ENCODE assay signal across 8 mouse cellular contexts in the genomic region with DNA sequence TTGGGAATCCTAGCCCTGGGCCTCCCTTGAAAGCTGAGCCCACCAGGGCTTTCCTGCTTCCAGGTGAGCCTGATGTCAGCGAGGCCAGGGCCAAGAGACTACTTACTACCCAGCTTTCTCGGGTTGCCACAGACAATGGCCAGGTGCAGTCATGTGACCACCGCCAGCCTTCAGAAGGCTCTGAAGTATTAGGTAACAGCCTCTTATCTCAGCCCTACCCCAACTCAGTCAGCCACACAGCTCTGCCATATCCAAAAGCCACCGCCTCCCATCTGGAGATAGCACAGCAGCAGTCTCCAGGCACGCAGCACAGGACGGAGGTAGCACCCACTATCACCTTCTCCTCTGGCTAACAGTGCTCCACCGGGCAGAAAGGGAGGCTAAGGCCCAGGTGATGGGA. TPM values are rescaled to one million over a fixed set of nuclear protein-coding genes. Genes with fewer than 3 reads are reported as not detected.
A peak's percentile ranks its signal among the peaks of the same experiment; 100 is the strongest.
DNase-seq lines count a peak whose midpoint lies in the region; ATAC-seq and TF ChIP-seq lines count a peak whose summit lies in the region.

No protein-coding gene starts in this region.

- no peak for TF ChIP-seq EP300 in ES-Bruce4 (IDR thresholded peaks at IDR 0.05; ENCODE audit: insufficient read depth, low read depth, low read length)

- no peak overlapping the region for H3K4me2 ChIP-seq in forebrain, embryonic 11.5 days (ENCODE audit: low read depth, low read length, severe bottlenecking)
- peak overlapping the region; percentile 82 for H3K4me2 ChIP-seq in hindbrain, embryonic 13.5 days

- no peak overlapping the region for H3K9ac ChIP-seq in forebrain, embryonic 11.5 days (ENCODE audit: low read length)
- no peak overlapping the region for H3K9ac ChIP-seq in ES-Bruce4 (ENCODE audit: low read depth, poor library complexity, severe bottlenecking)
- H3K9ac ChIP-seq in hindbrain, embryonic 13.5 days: peak overlapping the region; percentile 21; the same call in 1 of the 2 replicates

- DNase-seq in forebrain, embryonic 10.5 days (ENCODE audit: extremely low spot score, low spot score): no peak
- no peak for DNase-seq in forebrain, embryonic 11.5 days (ENCODE audit: low spot score)
- DNase-seq in lung, postnatal 25 days (ENCODE audit: low spot score): peak; percentile 72
- DNase-seq in cerebellum, adult 8-10 months: no peak
- no peak for DNase-seq in kidney, adult 2 months
- no peak for DNase-seq in kidney, postnatal 14 days

- peaks cover 69% of the 10 kb centered on the region for H3K4me1 ChIP-seq in forebrain, embryonic 10.5 days
- peaks cover 14% of the 10 kb centered on the region; the same call in 1 of the 2 replicates for H3K4me1 ChIP-seq in forebrain, embryonic 11.5 days (replicated peaks; ENCODE audit: control insufficient read depth, insufficient read depth, low read length)
- peaks cover 16% of the 10 kb centered on the region for H3K4me1 ChIP-seq in ES-Bruce4 (ENCODE audit: control insufficient read depth, insufficient read depth, low read length)
- H3K4me1 ChIP-seq in hindbrain, embryonic 13.5 days (replicated peaks): peaks cover 51% of the 10 kb centered on the region
- H3K4me1 ChIP-seq in kidney, adult 2 months (ENCODE audit: control insufficient read depth, insufficient read depth, low read length): no peaks in the 10 kb centered on the region; the same call in 1 of the 2 replicates

- H3K27me3 ChIP-seq in forebrain, embryonic 10.5 days (ENCODE audit: poor library complexity, severe bottlenecking): no peaks in the 10 kb centered on the region
- no peaks in the 10 kb centered on the region for H3K27me3 ChIP-seq in forebrain, embryonic 11.5 days (ENCODE audit: control insufficient read depth, insufficient read depth, low read length)
- no peaks in the 10 kb centered on the region for H3K27me3 ChIP-seq in ES-Bruce4 (ENCODE audit: control insufficient read depth, insufficient read depth, low read length, poor library complexity, severe bottlenecking)
- 0 out of 2 replicates have a peak, but pooled peaks cover 3% of the 10 kb centered on the region for H3K27me3 ChIP-seq in hindbrain, embryonic 13.5 days
- H3K27me3 ChIP-seq in kidney, adult 2 months (replicated peaks; ENCODE audit: control insufficient read depth, insufficient read depth, low read length): no peaks in the 10 kb centered on the region

- no peak for ATAC-seq in forebrain, embryonic 11.5 days (replicated peaks; ENCODE audit: low FRiP score)
- no peak for ATAC-seq in hindbrain, embryonic 13.5 days (ENCODE audit: low FRiP score)

- H3K27ac ChIP-seq in forebrain, embryonic 10.5 days: peak overlapping the region; percentile 59
- no peak overlapping the region for H3K27ac ChIP-seq in forebrain, embryonic 11.5 days (ENCODE audit: low read depth, low read length)
- peak overlapping the region; percentile 50 for H3K27ac ChIP-seq in ES-Bruce4 (ENCODE audit: insufficient read depth, low read length)
- peak overlapping the region; percentile 31; the same call in 1 of the 2 replicates for H3K27ac ChIP-seq in hindbrain, embryonic 13.5 days
- H3K27ac ChIP-seq in kidney, adult 2 months (ENCODE audit: insufficient read depth, low read depth, low read length): no peak overlapping the region

- no peaks in the 10 kb centered on the region; the same call in 1 of the 2 replicates for H3K9me3 ChIP-seq in forebrain, embryonic 10.5 days
- H3K9me3 ChIP-seq in forebrain, embryonic 11.5 days (ENCODE audit: control insufficient read depth, low read length): no peaks in the 10 kb centered on the region
- no peaks in the 10 kb centered on the region for H3K9me3 ChIP-seq in ES-Bruce4 (replicated peaks; ENCODE audit: control insufficient read depth, insufficient read depth, low read length, poor library complexity, severe bottlenecking)
- no peaks in the 10 kb centered on the region for H3K9me3 ChIP-seq in hindbrain, embryonic 13.5 days

- TF ChIP-seq CTCF in ES-Bruce4 (IDR thresholded peaks at IDR 0.05; ENCODE audit: low read depth, low read length): no peak
- TF ChIP-seq CTCF in kidney, adult 2 months (conservative IDR thresholded peaks at IDR 0.05; ENCODE audit: insufficient read depth, insufficient read length, low read depth, low read length): no peak

- WGBS in forebrain, embryonic 10.5 days: 70% methylated on average over 7 of the region's 7 CpGs
- WGBS in forebrain, embryonic 11.5 days: 63% methylated on average over 7 of the region's 7 CpGs
- 69% methylated on average over 7 of the region's 7 CpGs for WGBS in hindbrain, embryonic 13.5 days
- whole genome bisulfite sequencing in kidney, adult 2 months: 74% methylated on average over 7 of the region's 7 CpGs

- TF ChIP-seq POLR2A in ES-Bruce4 (IDR thresholded peaks at IDR 0.05; ENCODE audit: insufficient read depth, low read length): no peak
- no peak for TF ChIP-seq POLR2A in kidney, adult 2 months (IDR thresholded peaks at IDR 0.05; ENCODE audit: low read depth, low read length)

- H3K36me3 ChIP-seq in forebrain, embryonic 10.5 days (replicated peaks): peaks cover 59% of the 10 kb centered on the region
- peaks cover 7% of the 10 kb centered on the region for H3K36me3 ChIP-seq in forebrain, embryonic 11.5 days (ENCODE audit: control insufficient read depth, insufficient read depth, low read length)
- peaks cover 3% of the 10 kb centered on the region for H3K36me3 ChIP-seq in ES-Bruce4 (ENCODE audit: control insufficient read depth, insufficient read depth, low read length, poor library complexity, severe bottlenecking)
- H3K36me3 ChIP-seq in hindbrain, embryonic 13.5 days: peaks cover 17% of the 10 kb centered on the region
- no peaks in the 10 kb centered on the region for H3K36me3 ChIP-seq in kidney, adult 2 months (ENCODE audit: control insufficient read depth, insufficient read depth, low read length)

- H3K4me3 ChIP-seq in forebrain, embryonic 10.5 days: peak overlapping the region; percentile 89; the same call in 1 of the 2 replicates
- no peak overlapping the region for H3K4me3 ChIP-seq in forebrain, embryonic 11.5 days (ENCODE audit: low read depth, low read length)
- H3K4me3 ChIP-seq in ES-Bruce4 (ENCODE audit: low read depth, low read length): peak overlapping the region; percentile 25
- H3K4me3 ChIP-seq in hindbrain, embryonic 13.5 days: peak overlapping the region; percentile 78; the same call in 1 of the 2 replicates
- no peak overlapping the region for H3K4me3 ChIP-seq in kidney, adult 2 months (ENCODE audit: insufficient read depth, low read depth, low read length)

RNA-seq across cellular contexts. Expression of a gene that starts 3.5 kb away (rescaled TPM):
- 19.8 and 22.6 TPM in 2 replicates for polyA plus RNA-seq in forebrain, embryonic 10.5 days (2016; fragmentation: Nextera tagmentation; extraction: Ambion mirVana)
- polyA plus RNA-seq in forebrain, embryonic 11.5 days (2014; fragmentation: Nextera tagmentation; extraction: Ambion mirVana): 22.5 and 27.7 TPM in 2 replicates
- polyA plus RNA-seq in ES-Bruce4 (2011; ENCODE audit: insufficient read depth, insufficient read length, low read depth, missing spikeins): 69.0 and 73.5 TPM in 2 replicates
- polyA plus RNA-seq in hindbrain, embryonic 13.5 days (2015; fragmentation: Nextera tagmentation; extraction: Ambion mirVana): 12.9 and 13.8 TPM in 2 replicates
- 5.4 and 6.6 TPM in 2 replicates for polyA plus RNA-seq in kidney, adult 2 months (2012; rRNA removed)

RNA-seq across cellular contexts. Expression of a gene that starts 58.1 kb away (rescaled TPM):
- 51.0 and 52.2 TPM in 2 replicates for polyA plus RNA-seq in forebrain, embryonic 10.5 days (2016; fragmentation: Nextera tagmentation; extraction: Ambion mirVana)
- 76.7 and 78.7 TPM in 2 replicates for polyA plus RNA-seq in forebrain, embryonic 11.5 days (2014; fragmentation: Nextera tagmentation; extraction: Ambion mirVana)
- polyA plus RNA-seq in ES-Bruce4 (2011; ENCODE audit: insufficient read depth, insufficient read length, low read depth, missing spikeins): 125 and 144 TPM in 2 replicates
- polyA plus RNA-seq in hindbrain, embryonic 13.5 days (2015; fragmentation: Nextera tagmentation; extraction: Ambion mirVana): 28.2 and 29.5 TPM in 2 replicates
- 9.1 and 10.4 TPM in 2 replicates for polyA plus RNA-seq in kidney, adult 2 months (2012; rRNA removed)

Comparison
In these comparisons a context has a peak if more than half of its experiments do, and no peak if none do; other contexts are left out.
1. H3K27ac ChIP-seq: peak in forebrain, embryonic 10.5 days (single experiment), ES-Bruce4 (single experiment) and hindbrain, embryonic 13.5 days (single experiment); none in forebrain, embryonic 11.5 days (single experiment) and kidney, adult 2 months (single experiment).
2. H3K4me3 ChIP-seq: peak in forebrain, embryonic 10.5 days (single experiment), ES-Bruce4 (single experiment) and hindbrain, embryonic 13.5 days (single experiment); none in forebrain, embryonic 11.5 days (single experiment) and kidney, adult 2 months (single experiment).